Mouse (Mus musculus) central nervous system, embryonic 11.5 days (tissue): ENCODE measurements around the gene Tepp. TPM values are rescaled to one million over a fixed set of nuclear protein-coding genes. Genes with fewer than 3 reads are reported as not detected.

Experiments used
- polyA plus RNA-seq: library from polyadenylated mRNA; depleted of rRNA; stranded (reverse); fragments of >200 nt; gene quantifications from 2 replicates; pipeline ENCODE4 v1.2.3, GENCODE M21; 2012; rRNA removed

Gene Tepp
- 0.24 TPM in 1 of 2 replicates, not detected in the other for polyA plus RNA-seq

GRCm38 (mm10) chr8:95310342-95310970 is at the start of gene Tepp:
TSS of gene Tepp (plus strand) at chr8:95310566.

GRCm38 (mm10) chr8:95306431-95306830 is 3.9 kb upstream of the Tepp start, which contains the start of gene Cngb1:
TSS of gene Cngb1 (minus strand) at chr8:95306585.

GRCm38 (mm10) chr8:95331720-95332436 is 21.5 kb downstream of the Tepp start, which contains the start of the genes Zfp319 and Usb1:
TSS of gene Zfp319 (minus strand) at chr8:95331950.
TSS of gene Usb1 (plus strand) at chr8:95332284.

GRCm38 (mm10) chr8:95352151-95352870 is 41.9 kb downstream of the Tepp start, which contains the start of gene Mmp15:
TSS of gene Mmp15 (plus strand) at chr8:95352268.

Other genes with a start within 250 kb of the Tepp start
- 28.8 and 36.1 TPM in 2 replicates for gene Katnb1, start 229.4 kb upstream of the Tepp start, polyA plus RNA-seq
- 11.5 and 13.4 TPM in 2 replicates for gene Kifc3, start 107.8 kb upstream of the Tepp start, polyA plus RNA-seq
- 0.12 and 0.17 TPM in 2 replicates for gene Cngb1, start 4.0 kb upstream of the Tepp start, polyA plus RNA-seq
- 13.1 and 15.4 TPM in 2 replicates for gene Zfp319, start 21.4 kb downstream of the Tepp start, polyA plus RNA-seq
- 33.3 and 53.2 TPM in 2 replicates for gene Usb1, start 21.7 kb downstream of the Tepp start, polyA plus RNA-seq
- gene Mmp15, start 41.7 kb downstream of the Tepp start, polyA plus RNA-seq, result 15.4 and 17.8 TPM in 2 replicates
- 83.7 and 123 TPM in 2 replicates for gene Cfap20, start 124.3 kb downstream of the Tepp start, polyA plus RNA-seq
- 36.9 and 65.6 TPM in 2 replicates for gene Csnk2a2, start 179.5 kb downstream of the Tepp start, polyA plus RNA-seq
- 0.30 and 0.34 TPM in 2 replicates for gene Ccdc113, start 223.5 kb downstream of the Tepp start, polyA plus RNA-seq